Mouse (Mus musculus): ENCODE data around the gene Fhl2.
"Not testable (repeated sequence)": the region's sequence is repeated elsewhere in the genome, so short reads cannot be mapped to it uniquely, and the experiment has no call there.

Gene Fhl2

GRCm38 (mm10) chr1:43145388-43145787, 51.4 kb downstream of the Fhl2 start:
- no peak for DNase-seq

GRCm38 (mm10) chr1:43144338-43144906, 52.4 kb downstream of the Fhl2 start:
- no peak for DNase-seq

- no peak for DNase-seq
These were observed 53.0 kb downstream of the Fhl2 start for GRCm38 (mm10) chr1:43143791-43144190.

GRCm38 (mm10) chr1:43143284-43143683, 53.5 kb downstream of the Fhl2 start:
- DNase-seq = no peak

GRCm38 (mm10) chr1:43142849-43143248, 53.9 kb downstream of the Fhl2 start:
- DNase-seq = no peak

GRCm38 (mm10) chr1:43141555-43141961, 55.2 kb downstream of the Fhl2 start:
- DNase-seq = no peak

GRCm38 (mm10) chr1:43139587-43140266, 57.1 kb downstream of the Fhl2 start:
- DNase-seq = peak; percentile 77 to 81

- DNase-seq = no peak
These were observed 58.4 kb downstream of the Fhl2 start for GRCm38 (mm10) chr1:43138268-43138812.

- no peak for DNase-seq
These were observed 59.5 kb downstream of the Fhl2 start for GRCm38 (mm10) chr1:43137334-43137733.

GRCm38 (mm10) chr1:43136488-43137029, 60.2 kb downstream of the Fhl2 start:
- DNase-seq = not testable (repeated sequence)

GRCm38 (mm10) chr1:43131591-43131990, 65.2 kb downstream of the Fhl2 start:
- no peak for DNase-seq

- DNase-seq = no peak
These were observed 66.4 kb downstream of the Fhl2 start for GRCm38 (mm10) chr1:43130219-43130981.

GRCm38 (mm10) chr1:43127820-43128610, 68.8 kb downstream of the Fhl2 start:
- no peak for DNase-seq

- no peak for DNase-seq
These were observed 69.6 kb downstream of the Fhl2 start for GRCm38 (mm10) chr1:43127196-43127595.

- no peak for DNase-seq
These were observed 72.1 kb downstream of the Fhl2 start for GRCm38 (mm10) chr1:43124726-43125125.

- DNase-seq = no peak
These were observed 74.2 kb downstream of the Fhl2 start for GRCm38 (mm10) chr1:43122616-43123015.

- no peak for DNase-seq
These were observed 75.8 kb downstream of the Fhl2 start for GRCm38 (mm10) chr1:43120950-43121349.

- DNase-seq = no peak
These were observed 79.3 kb downstream of the Fhl2 start for GRCm38 (mm10) chr1:43117435-43117834.

GRCm38 (mm10) chr1:43112882-43113281, 83.9 kb downstream of the Fhl2 start:
- DNase-seq = peak; percentile 28 to 33

GRCm38 (mm10) chr1:43110556-43110955, 86.2 kb downstream of the Fhl2 start:
- DNase-seq = peak; percentile 59

- no peak for DNase-seq
These were observed 88.1 kb downstream of the Fhl2 start for GRCm38 (mm10) chr1:43108729-43109128.
